Mouse (Mus musculus) cerebellum, postnatal 36 days (tissue): ENCODE data around the gene Micu2.

Experiments
- DNase-seq, 2 experiments: peaks; one replicate each; pipeline ENCODE4 v3.0.0; 2021 to 2022; ENCODE audit warnings: mixed read lengths in 2 of 2

Gene Micu2

DNA sequence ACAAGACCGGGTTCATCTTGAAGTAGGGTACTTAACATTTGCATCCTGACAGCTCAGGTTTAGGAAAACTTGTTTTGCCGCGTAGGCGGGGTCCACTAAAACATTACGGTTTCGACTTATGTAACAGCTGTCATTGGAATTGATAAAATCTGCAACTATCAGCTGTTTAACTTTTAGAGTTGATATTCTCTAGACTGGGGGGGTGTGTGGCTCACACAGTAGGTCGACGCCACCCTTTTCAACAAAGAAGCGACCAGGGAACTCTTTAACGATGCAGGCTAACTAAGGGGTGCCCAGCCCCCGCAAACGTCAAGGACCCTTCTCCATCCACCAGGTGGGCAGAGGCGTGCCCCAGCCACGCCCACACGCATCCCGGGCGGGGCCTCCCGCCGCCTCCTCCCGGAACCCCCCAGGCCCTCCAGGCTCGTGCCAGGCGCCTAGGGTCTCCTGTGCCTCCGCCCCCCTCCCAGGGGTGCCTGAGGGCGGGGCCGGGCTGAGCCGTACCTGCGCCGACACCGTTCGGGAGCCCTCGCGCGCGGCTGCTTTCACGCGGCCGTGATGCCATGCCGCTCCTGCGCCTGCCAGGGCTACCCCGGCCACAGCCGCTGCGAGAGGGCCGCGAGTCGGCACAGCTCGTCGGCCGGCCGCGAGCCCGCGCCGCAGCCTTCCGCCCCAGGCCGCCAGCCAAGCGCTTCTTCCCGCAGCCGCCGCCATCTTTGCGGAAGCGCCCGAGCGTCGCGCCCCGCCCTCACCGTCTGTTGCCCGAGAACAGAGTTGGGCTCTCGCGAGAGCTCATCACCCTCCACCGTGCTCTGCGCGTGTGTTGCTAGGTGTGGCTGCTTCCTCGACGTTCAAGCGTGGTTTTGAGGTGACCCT lies at the start of gene Micu2:
Gene Micu2 (minus strand): TSS at position 737 of the 876 bp plus-strand sequence.
- DNase-seq = peak; percentile 77 to 82

DNA sequence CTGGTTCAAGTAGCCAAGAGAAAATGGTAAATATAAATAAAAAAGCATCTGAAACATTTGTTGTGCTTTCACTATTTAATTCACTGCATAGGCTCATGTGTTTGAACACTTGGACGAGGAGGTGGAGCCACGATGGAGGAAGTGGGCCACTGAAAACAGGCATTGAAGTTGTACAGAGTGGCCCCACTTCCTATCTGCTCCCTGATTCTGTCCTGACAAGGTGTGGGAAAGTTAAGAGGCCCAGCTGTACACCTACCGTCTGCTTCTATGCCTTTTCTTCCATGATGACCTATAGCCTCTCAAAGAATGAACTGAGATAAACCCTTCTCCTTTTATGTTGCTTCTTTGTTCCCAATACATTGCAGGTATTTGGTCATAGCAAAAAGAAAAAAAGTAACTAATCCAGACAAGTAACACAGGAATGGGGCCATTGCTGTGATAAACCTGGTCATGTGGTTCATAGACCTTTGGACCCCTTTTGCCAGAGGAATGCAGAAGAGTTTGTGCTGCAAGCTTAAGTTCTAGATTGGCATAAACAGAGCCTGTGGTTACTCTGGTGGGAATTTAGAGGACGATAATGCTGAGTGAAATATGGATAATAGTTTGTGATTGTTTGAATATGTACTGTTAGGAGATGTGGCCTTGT lies 47.7 kb upstream of the Micu2 start:
- no peak for DNase-seq

DNA sequence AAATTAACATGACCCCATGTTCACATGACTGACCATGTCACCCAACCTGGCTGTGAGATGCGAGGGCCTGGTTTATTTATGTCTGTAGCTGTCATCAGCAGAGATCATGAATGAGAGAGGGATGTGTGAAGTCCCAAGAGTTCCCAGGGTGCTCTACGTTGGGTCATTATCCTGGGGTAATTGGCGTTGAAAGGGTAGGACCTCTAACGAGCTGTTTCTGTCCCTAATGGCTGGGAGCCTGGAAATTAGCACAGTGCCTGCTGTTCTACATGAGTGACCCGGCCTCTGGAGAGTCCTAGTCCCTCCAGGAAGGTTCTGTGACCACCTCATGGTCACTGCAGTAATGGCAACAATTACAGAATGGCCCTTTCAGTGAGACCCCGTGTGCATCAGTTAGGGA lies 37.1 kb upstream of the Micu2 start:
- no peak for DNase-seq

DNA sequence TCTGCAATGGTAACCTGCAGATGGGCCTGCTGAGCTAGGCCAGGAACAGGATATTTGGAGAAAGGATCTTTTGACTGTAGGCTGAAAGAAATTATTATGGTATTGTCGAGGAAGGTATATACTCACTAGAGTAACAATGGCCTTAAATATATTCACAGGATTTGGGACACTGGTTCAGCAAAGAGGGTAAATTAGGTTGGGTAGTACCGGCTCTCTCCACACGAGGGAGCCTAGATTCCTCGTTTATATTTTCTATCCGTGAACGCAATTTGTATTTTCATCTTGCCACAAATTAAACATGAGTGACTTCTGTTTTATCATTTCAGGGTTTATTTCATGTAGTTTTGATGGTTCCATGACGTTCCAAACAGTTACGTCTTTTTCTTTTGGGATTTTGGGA lies 35.5 kb upstream of the Micu2 start:
- DNase-seq = peak; percentile 74 to 83

DNA sequence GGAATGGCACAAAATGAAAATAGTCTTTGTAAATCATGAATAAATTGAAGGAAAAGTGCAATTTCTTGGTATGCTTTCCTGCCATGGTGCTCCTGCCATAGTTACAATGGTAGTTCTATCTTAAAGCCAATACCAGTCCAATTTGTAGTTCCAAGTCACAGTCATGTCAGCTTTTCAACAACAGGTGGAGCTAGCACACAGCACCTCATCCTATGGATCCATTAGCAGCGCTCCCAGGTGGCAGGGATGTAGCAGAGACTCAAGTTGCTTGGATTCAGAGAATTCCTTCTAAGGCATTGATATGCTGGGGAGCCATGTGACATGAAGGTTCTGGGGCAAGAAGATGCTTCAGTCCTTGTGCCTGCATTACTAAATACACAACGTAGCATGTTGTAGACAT lies 19.8 kb upstream of the Micu2 start:
- no peak for DNase-seq

DNA sequence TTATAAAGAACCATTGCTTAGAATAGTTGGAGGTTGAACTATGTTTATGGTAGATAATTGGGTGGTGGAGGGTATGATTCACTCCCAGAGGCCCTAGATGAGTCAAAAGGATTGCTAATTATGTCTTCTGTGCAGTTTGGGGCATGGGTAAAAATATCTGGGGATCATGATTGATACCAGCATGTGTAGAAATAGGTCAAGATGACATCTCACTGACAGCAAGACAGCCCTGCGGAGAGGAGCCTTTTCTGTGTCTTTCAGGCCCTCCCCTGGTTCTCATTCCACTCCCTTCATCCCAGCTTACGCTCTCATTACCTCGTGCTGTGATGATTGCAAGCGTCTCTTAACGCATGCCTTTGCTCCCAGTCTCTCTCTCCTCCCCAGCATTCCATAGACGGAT lies 4.8 kb upstream of the Micu2 start:
- no peak for DNase-seq

DNA sequence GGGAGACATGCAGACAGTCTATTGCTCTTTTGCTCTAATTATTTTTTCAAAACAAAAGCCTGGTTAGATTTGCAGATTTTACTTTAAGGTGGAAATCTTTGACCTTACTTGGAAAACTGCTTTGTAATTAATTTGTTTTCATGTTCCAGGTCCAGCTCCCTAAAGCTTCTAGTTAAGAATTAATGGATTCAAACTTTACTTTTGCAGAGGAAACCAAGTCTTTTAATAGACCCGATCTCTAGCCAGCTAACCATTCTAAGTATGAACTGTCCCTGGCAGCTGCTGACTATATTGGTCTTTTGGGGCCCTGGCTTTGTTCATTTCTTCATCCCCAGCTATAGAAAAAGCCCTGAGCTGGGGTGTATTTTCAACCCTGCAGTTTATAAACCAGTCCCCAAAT lies 3.1 kb upstream of the Micu2 start:
- no peak for DNase-seq

DNA sequence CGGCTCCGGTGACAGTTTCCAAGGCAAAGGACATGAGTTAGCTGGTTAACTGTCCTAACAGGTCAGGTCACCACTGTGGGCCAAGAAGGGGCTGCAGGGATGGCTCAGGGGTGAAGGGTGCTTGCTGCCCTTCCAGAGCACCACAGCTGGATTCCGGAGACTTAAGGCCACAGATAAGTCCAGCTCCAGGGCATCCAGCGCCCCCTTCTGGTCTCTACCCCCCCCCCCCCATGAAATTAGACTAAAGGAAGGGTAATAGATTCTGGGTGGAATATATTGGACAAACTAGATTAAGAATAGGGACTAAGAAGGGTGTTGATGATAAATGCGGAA lies 306 bp upstream of the Micu2 start:
- no peak for DNase-seq

DNA sequence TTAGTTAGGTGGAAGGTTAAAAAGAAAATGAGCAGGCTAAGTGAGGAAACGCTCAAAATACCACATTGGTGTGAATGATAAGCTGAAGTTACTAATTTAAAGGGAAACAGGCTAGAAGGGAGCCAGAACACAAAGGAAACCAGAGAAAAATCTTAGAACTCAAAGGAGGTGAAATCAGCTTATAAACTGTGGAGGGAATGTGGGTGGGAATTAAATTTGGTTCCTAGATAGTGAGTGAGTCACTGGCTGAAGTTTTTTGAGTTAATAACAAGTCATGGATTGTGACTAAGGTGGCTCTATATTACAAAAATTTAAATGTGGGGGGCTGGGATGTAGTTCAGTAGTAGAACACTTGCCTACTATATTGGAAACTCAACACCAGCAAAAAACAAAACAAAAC lies 1.6 kb downstream of the Micu2 start:
- DNase-seq = no peak

DNA sequence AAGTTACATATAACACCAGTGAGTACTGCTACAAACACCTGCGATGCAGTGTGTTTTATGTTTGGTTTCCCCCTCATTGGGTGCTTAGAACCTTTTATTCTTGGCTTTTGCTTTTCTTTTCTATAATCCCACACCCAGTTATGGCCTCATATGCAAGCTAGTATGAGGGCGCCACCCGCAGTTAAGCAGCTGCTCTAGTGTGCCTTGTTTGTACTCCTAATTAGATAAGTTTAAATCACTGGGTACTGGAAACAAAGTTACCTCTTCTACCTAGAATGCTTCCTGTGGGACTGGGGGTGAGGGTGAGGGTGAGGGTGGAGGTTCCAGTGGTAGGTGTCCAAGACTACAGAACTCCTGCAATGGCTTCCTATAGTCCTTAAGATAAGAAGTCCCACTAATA lies 2.9 kb downstream of the Micu2 start:
- DNase-seq = no peak

DNA sequence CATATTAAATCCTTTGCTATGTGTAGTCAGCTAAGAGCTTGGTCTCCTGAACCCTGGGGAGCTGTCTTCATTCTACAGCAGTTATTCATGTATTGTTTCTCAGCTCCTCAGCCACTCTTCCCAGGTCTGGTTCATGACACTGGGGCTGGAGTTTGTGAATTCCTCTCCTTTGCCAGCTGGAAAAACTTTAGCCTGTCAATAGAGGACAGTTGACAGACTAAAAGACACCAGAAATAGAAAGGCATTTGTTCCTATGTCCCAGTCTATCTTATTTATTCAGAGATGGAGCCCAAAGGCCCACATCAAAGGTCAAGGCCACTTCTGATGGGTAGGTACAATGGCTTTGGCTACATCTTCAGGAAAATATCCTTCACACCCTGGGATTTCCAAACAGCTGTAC lies 7.3 kb downstream of the Micu2 start:
- DNase-seq = no peak

DNA sequence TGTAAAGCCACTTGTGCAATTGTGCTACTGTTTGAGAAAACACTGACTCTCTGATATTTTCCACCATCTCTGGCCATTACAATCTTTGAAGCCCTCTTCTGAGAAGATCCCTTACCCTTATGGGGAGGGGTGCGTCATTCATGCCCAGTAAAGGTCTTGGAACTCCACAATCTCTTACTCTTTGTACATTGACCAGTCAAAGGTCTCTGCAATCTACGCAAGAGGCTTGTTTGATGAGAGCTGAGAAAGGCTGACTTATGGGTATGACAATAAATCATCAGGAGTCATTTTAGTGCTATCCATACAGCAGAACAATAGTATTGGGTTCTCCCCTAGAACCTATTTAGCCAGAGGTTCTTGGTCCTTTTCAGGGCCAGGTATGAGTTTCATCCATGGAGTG lies 9.9 kb downstream of the Micu2 start:
- DNase-seq = no peak

DNA sequence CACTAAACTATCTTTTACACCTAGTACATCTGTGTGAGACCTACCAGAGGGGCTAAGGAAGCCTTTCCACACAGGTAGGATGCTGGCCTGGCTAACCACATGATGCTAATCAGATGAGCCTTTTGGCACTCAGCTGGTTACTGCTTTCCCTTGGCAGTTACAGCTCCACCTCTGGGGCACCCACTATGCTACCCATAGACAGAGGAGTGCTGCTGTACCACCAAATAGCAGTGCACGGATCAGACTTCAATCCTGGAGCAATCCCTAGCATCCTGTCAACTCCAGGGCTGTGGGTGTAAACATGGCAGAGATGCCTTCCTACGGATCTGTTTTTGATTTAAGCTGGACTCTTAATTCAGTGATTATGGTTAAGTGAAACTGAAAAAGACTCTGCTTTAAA lies 13.3 kb downstream of the Micu2 start:
- DNase-seq = no peak

DNA sequence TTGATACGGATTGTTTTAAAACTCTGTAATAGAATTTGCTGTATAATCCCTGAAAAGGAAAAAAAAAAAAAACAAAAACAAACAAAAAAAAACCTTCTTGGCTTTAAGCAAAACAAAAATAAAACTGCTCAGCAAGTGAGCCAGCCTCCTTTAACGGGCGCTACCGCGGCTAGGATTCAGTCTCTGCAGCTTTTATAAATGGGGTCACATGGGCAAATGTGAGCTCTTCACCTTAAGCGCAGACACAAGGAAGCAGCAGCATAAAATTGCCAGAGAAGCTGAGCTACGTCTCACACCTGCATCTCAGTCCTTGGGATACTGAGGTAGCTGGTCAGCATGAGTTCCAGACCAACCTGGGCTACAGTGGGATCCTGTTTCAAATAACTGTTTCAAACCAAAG lies 16.6 kb downstream of the Micu2 start:
- no peak for DNase-seq

DNA sequence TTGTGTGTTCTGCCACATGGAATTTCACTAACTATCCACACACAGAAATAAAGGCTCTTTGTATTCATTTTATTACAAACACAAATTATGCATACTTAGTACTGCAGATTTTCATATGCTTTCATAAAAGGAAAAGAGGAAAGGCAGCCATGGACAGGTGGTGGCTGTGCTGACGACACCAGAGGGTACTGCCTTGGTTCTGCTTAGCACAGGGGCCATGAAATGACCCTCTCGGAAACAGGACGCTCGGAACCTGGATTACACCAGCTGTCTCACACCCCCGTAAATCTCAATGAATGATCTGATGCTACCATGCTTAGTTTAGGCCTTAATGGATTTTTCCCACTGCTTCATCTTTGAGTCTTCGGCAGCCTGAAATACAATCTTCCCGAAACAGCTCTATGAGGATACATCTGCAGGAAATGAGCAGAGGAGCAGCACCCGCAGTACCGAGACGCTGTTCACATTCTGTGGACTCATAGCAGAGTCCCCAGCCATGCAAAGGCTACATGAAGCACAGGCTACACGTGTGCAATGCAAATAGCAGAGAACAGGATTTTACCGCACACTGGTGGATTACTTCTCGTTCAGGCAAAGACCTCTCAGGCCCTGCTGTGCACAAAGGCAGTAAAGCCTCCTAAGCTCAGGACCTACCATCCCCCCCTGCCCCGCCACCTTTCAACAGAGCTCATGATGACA lies 17.2 kb downstream of the Micu2 start:
- DNase-seq = no peak

DNA sequence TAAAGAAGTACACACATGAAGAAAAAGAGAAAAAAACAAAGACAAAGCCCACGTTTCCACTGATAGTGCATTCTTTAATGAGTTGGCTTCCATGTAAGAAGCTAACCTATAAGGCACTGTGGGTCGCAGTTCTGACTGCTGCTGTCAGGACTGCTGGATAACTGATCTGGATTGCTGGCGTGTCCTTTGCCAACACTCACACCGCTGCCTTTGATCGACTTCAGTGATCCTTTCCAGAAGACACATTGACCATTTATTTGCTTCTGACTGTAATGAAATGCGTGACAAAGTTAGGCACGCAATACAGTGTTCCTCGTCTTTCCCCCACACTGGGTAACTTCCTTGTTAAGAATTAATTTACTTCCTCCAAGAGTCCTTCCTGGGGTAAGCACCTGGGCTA lies 18.3 kb downstream of the Micu2 start:
- no peak for DNase-seq

DNA sequence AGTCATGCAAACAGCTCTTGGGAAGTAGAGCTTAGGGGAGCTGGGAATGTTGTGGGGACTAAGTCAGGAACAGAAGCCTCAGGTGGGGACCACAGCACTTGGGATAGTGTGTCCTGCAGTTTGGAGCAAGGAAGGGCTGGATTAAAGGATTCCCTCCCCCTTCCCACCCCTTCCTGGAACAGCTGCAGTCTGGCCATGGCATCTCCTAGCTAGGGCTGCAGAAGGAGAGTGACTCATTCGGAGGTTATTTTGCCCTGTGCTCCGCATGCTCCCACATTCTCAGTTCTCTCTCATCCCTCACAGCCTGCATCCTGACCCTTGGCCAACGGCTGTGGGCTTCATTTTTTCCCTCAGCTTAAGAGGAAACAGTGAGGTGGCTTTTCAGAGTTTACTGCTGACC lies 18.9 kb downstream of the Micu2 start:
- no peak for DNase-seq

DNA sequence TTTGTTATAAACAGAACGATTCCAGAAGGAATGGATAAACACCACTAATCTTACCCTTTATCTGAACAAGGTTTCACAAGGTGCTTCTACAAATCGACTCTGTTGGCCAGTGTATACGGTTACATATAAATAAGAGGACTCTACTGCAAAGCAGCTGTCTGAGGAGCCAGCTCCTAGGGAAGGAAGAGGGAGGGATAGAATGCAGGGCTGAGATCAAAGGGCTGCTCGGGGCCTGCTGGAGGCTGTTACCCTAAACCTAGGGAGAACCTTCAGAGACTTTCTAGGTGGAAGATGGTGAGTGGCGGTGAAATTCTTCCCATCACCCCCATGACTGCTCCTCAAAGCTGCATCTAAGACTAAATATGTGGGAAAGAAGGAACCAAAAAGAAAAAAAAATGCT lies 20.9 kb downstream of the Micu2 start:
- no peak for DNase-seq

DNA sequence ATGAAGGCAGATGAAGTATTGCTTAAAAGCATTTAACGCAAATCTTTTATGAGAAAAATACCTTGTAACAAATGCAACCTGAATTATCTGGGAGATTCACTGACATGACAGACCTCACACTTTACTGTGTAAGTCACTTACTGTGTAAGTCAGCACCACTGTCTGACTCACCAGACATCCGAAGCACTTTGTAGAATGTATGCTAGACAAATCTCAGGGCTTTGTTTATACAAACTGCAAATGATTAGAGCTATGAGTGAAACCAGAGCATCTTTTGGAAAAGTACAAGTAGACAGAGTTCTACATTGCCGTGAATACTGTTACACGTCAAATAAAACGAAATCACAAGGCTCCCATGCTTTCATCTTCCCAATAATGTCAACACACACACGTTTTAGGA lies 23.4 kb downstream of the Micu2 start:
- DNase-seq = no peak

DNA sequence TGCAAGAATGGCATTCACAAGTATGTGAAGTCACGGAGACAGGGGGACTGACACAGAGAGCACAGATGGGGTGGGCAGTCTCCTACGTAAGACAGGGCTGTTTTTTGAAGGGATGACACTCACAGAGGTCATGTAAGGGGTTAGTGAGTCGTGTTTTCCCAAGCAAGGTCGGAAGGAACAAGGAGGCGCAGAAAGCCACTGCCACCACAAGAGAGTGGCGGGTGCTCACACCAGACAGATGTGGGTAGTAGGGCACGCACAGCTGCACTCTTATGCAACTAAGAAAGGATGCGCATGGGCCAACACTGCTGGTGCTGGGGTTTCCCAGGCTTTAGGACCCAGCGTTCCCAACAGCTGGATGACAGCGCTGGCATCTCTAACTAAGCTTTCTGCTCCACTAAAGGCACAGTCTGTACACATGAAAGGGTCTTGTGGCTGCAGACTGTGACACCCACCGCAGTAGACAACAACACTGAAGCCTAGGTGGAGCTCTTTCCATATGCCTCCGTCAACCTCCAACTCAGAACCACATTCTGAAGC lies 27.0 kb downstream of the Micu2 start:
- DNase-seq = no peak

DNA sequence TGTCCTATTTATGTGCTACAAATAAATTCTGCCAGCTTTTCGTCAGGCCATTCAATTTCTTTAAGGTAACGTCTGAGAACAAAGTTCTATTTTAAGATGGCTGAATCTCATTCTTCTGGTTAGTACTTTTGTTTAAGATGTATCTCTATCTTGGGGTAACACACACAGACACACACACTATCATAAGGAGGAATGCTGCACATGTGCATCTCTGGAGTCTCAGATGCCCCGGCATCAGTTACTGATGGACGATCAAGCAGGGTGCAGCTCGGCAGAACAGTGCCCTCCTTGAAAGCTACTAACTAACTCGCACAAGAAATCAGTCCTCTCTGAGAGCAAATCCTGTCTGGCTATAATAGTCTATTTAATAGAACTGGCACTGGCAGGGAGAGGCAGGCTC lies 30.2 kb downstream of the Micu2 start:
- no peak for DNase-seq

DNA sequence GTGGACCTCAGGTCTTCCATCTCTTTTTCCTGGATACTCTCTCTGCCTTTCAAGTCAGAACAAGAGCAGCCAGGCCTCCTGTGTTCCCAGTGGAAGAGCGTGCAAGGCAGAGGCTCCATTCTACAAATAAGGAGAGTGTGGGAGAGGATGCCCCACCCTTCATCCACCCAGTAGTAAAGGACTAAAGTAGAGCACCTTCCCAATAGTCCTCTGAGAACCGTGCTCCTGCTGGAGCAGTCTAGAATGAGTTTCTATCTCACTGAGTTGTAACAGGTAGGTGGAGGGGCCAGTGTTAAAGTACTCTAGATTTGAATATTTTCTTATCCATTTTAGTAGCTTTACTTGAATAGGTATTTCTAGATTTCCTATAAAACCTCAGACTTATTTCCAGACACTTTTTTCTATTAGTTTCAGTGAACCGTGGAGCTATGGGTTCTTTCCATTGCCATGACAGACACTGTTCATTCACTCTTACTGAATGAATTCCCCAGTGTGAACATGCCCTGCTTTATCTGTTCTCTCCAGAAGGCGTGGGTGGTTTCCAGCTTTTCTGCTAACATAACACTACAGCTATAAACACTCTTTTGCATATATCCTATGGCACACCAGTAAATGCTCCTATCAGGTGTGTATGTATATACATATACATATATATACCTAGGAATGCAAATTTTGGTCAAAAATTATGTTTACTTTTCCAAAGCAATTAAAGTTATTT lies 31.8 kb downstream of the Micu2 start:
- no peak for DNase-seq

DNA sequence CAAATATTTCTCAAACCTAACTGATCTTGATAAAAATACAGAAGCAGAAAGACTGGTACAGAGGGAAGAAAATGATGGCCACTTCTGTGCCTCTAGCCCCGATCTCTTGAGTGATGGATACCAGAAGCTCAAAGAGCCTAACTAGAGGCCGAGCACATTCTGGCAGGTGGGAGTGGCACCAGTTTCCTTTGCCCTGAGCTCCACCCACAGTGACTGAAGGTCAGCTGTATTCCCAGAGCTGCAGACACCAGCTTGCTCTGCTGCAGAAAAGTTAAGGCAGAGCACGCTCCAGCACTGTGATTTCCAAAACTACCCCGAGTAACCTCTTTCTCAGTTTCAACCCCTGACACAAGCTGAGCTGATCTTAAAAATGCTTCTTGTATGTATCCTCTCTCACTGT lies 37.2 kb downstream of the Micu2 start:
- no peak for DNase-seq
